ENCODE assay signal across 23 mouse cellular contexts in genomic region chr2:17939183-17939856, GRCm38 (mm10). TPM values are rescaled to one million over a fixed set of nuclear protein-coding genes. Genes with fewer than 3 reads are reported as not detected.
DNase-seq lines count a peak whose midpoint lies in the region; ATAC-seq and TF ChIP-seq lines count a peak whose summit lies in the region.
"Had no signal": no experiment of that assay in that cellular context is flagged by ENCODE, and none has a peak within 500 bp of the region (broad histone marks: within the 10 kb centered on the region; RNA-seq: fewer than 3 reads in every experiment).

No protein-coding gene starts in this region.

- peaks cover 13% of the 10 kb centered on the region for H3K4me1 ChIP-seq in embryonic facial prominence, embryonic 13.5 days
- H3K4me1 ChIP-seq in embryonic facial prominence, embryonic 10.5 days = peaks cover 12% of the 10 kb centered on the region
- no peaks in the 10 kb centered on the region for H3K4me1 ChIP-seq in kidney, adult 2 months (ENCODE audit: control insufficient read depth, insufficient read depth, low read length)
- H3K4me1 ChIP-seq in E14TG2a.4 (replicated peaks; ENCODE audit: low read depth, low read length) = peaks cover 77% of the 10 kb centered on the region
- peaks cover 19% of the 10 kb centered on the region for H3K4me1 ChIP-seq in limb, embryonic 12.5 days (replicated peaks)
- H3K4me1 ChIP-seq: liver, embryonic 12.5 days; midbrain, embryonic 12.5 days had no signal

- no peaks in the 10 kb centered on the region for H3K27me3 ChIP-seq in embryonic facial prominence, embryonic 13.5 days
- H3K27me3 ChIP-seq in embryonic facial prominence, embryonic 10.5 days (replicated peaks; ENCODE audit: low read depth, poor library complexity, severe bottlenecking) = no peaks in the 10 kb centered on the region
- H3K27me3 ChIP-seq in kidney, adult 2 months (replicated peaks; ENCODE audit: control insufficient read depth, insufficient read depth, low read length) = no peaks in the 10 kb centered on the region
- no peaks in the 10 kb centered on the region for H3K27me3 ChIP-seq in E14TG2a.4 (ENCODE audit: insufficient read depth, low read length)
- H3K27me3 ChIP-seq in limb, embryonic 12.5 days = no peaks in the 10 kb centered on the region
- H3K27me3 ChIP-seq: heart, embryonic 12.5 days; liver, embryonic 12.5 days; midbrain, embryonic 12.5 days had no signal

- H3K36me3 ChIP-seq in embryonic facial prominence, embryonic 13.5 days = no peaks in the 10 kb centered on the region
- H3K36me3 ChIP-seq in embryonic facial prominence, embryonic 10.5 days (replicated peaks) = no peaks in the 10 kb centered on the region
- H3K36me3 ChIP-seq in kidney, adult 2 months (ENCODE audit: control insufficient read depth, insufficient read depth, low read length) = no peaks in the 10 kb centered on the region
- H3K36me3 ChIP-seq in E14TG2a.4 (ENCODE audit: insufficient read depth, low read length) = peaks cover 24% of the 10 kb centered on the region; the same call in 1 of the 2 replicates
- H3K36me3 ChIP-seq in limb, embryonic 12.5 days = no peaks in the 10 kb centered on the region
- H3K36me3 ChIP-seq: heart, embryonic 12.5 days; liver, embryonic 12.5 days; midbrain, embryonic 12.5 days had no signal

- H3K9ac ChIP-seq in embryonic facial prominence, embryonic 13.5 days = no peak overlapping the region
- no peak overlapping the region for H3K9ac ChIP-seq in limb, embryonic 12.5 days (replicated peaks)
- H3K9ac ChIP-seq: heart, embryonic 12.5 days; liver, embryonic 12.5 days; midbrain, embryonic 12.5 days had no signal

- H3K4me3 ChIP-seq in embryonic facial prominence, embryonic 13.5 days = no peak overlapping the region
- no peak overlapping the region for H3K4me3 ChIP-seq in embryonic facial prominence, embryonic 10.5 days
- no peak overlapping the region for H3K4me3 ChIP-seq in kidney, adult 2 months (ENCODE audit: insufficient read depth, low read depth, low read length)
- H3K4me3 ChIP-seq in E14TG2a.4 (replicated peaks; ENCODE audit: low read length) = peak overlapping the region; percentile 72; the same call in 1 of the 2 replicates
- no peak overlapping the region for H3K4me3 ChIP-seq in limb, embryonic 12.5 days (replicated peaks)
- H3K4me3 ChIP-seq: heart, embryonic 12.5 days; liver, embryonic 12.5 days; midbrain, embryonic 12.5 days had no signal

- no peak for DNase-seq in embryonic facial prominence, embryonic 10.5 days (ENCODE audit: low spot score)
- DNase-seq in kidney, adult 2 months = peak; percentile 19
- DNase-seq in kidney, adult 11 months = no peak
- no peak for DNase-seq in embryo, embryonic 10 days (ENCODE audit: low spot score)
- DNase-seq in Muller cell, postnatal 12 days (ENCODE audit: inconsistent ontology term) = no peak
- DNase-seq: adrenal gland, postnatal 14 days; cerebellum, adult 9-10 months; gastrocnemius, postnatal 10 days; heart, adult 18-20 months; heart, postnatal 10 days; kidney, adult 18-20 months; layer of hippocampus, adult 9-11 months; lung, adult 18-20 months; thymus, postnatal 14 days had no signal

- TF ChIP-seq POLR2A in kidney, adult 2 months (IDR thresholded peaks at IDR 0.05; ENCODE audit: low read depth, low read length) = no peak

- WGBS in embryonic facial prominence, embryonic 13.5 days = 43% methylated on average over 4 of the region's 4 CpGs
- 54% methylated on average over 4 of the region's 4 CpGs for WGBS in embryonic facial prominence, embryonic 10.5 days
- 58% methylated on average over 4 of the region's 4 CpGs for WGBS in kidney, adult 2 months
- WGBS in limb, embryonic 12.5 days = 28% methylated on average over 4 of the region's 4 CpGs

- H3K9me3 ChIP-seq in embryonic facial prominence, embryonic 13.5 days = no peaks in the 10 kb centered on the region
- H3K9me3 ChIP-seq in embryonic facial prominence, embryonic 10.5 days = 0 out of 2 replicates have a peak, but pooled peaks cover 2% of the 10 kb centered on the region
- peaks cover 3% of the 10 kb centered on the region; the same call in 1 of the 2 replicates for H3K9me3 ChIP-seq in E14TG2a.4 (ENCODE audit: low read length)
- H3K9me3 ChIP-seq in limb, embryonic 12.5 days = peaks cover 5% of the 10 kb centered on the region; the same call in 1 of the 2 replicates
- H3K9me3 ChIP-seq: liver, embryonic 12.5 days; midbrain, embryonic 12.5 days had no signal

- no peak overlapping the region for H3K27ac ChIP-seq in embryonic facial prominence, embryonic 13.5 days
- H3K27ac ChIP-seq in embryonic facial prominence, embryonic 10.5 days (replicated peaks) = no peak overlapping the region
- no peak overlapping the region for H3K27ac ChIP-seq in kidney, adult 2 months (ENCODE audit: insufficient read depth, low read depth, low read length)
- peak overlapping the region; percentile 78 for H3K27ac ChIP-seq in limb, embryonic 12.5 days
- H3K27ac ChIP-seq: liver, embryonic 12.5 days; midbrain, embryonic 12.5 days had no signal

- H3K4me2 ChIP-seq in embryonic facial prominence, embryonic 13.5 days = no peak overlapping the region
- H3K4me2 ChIP-seq in limb, embryonic 12.5 days = no peak overlapping the region
- H3K4me2 ChIP-seq: heart, embryonic 12.5 days; liver, embryonic 12.5 days; midbrain, embryonic 12.5 days had no signal

- TF ChIP-seq CTCF in kidney, adult 2 months (conservative IDR thresholded peaks at IDR 0.05; ENCODE audit: insufficient read depth, insufficient read length, low read depth, low read length) = no peak
- TF ChIP-seq CTCF in E14TG2a.4 (conservative IDR thresholded peaks at IDR 0.05; ENCODE audit: low read length) = no peak

- ATAC-seq in embryonic facial prominence, embryonic 13.5 days (ENCODE audit: insufficient number of reproducible peaks, insufficient read depth, low FRiP score, low TSS enrichment, low read depth) = 0 out of 2 replicates have a peak, but pooled peaks have one; percentile 35
- ATAC-seq in limb, embryonic 12.5 days (ENCODE audit: insufficient number of reproducible peaks, insufficient read depth, low FRiP score, low TSS enrichment, low read depth) = peak; percentile 49; the same call in 1 of the 2 replicates

RNA-seq across cellular contexts. Expression of gene H2al2a, which starts 57.4 kb away (rescaled TPM):
- polyA plus RNA-seq in embryonic facial prominence, embryonic 13.5 days (2015; fragmentation: Nextera tagmentation; extraction: Ambion mirVana) = not detected in 2 replicates
- not detected in 2 replicates for polyA plus RNA-seq in embryonic facial prominence, embryonic 10.5 days (2016; fragmentation: Nextera tagmentation; extraction: Ambion mirVana)
- polyA plus RNA-seq in kidney, adult 2 months (2012; rRNA removed) = 0.41 TPM in 1 of 2 replicates, not detected in the other
- polyA plus RNA-seq in limb, embryonic 12.5 days (2016; fragmentation: Nextera tagmentation; extraction: Ambion mirVana) = not detected in 2 replicates
- polyA plus RNA-seq: embryonic facial prominence, embryonic 11.5 days; heart, embryonic 12.5 days; hindbrain, embryonic 11.5 days; large intestine, adult 2 months; liver, embryonic 12.5 days; midbrain, embryonic 12.5 days had no signal
